Mouse (Mus musculus) lung, adult 2 months (tissue): ENCODE measurements around the gene Zfp275.

Source experiments
- CTCF ChIP-seq: fragments of 200-500 bp; IDR thresholded peaks from 2 replicates; pipeline ENCODE4 v1.5.1; 2011; ENCODE audit warnings: mild to moderate bottlenecking, low read length, control low read depth; ENCODE audit not compliant: insufficient read depth
- POLR2A ChIP-seq: fragments of 200-500 bp; IDR thresholded peaks from 2 replicates; pipeline ENCODE4 v1.6.1; 2011; ENCODE audit warnings: low read depth, mild to moderate bottlenecking, control low read depth, low read length, borderline replicate concordance; ENCODE audit errors: extremely low read depth

GRCm38 (mm10) chrX:73327215-73327614 lies 15.2 kb upstream of the Zfp275 start:
- TF ChIP-seq CTCF = no peak
- no peak for TF ChIP-seq POLR2A
